Mouse (Mus musculus): ENCODE data around the gene Prpf3. TPM values are rescaled to one million over a fixed set of nuclear protein-coding genes. Genes with fewer than 3 reads are reported as not detected.

The Prpf3 gene
- polyA plus RNA-seq, 1 experiment from 2014 or later, result 22.7 TPM

- H3K4me1 ChIP-seq (replicated peaks), result no peaks in the 10 kb centered on the region
- ATAC-seq (ENCODE audit: insufficient read depth), result no peak
- no peak overlapping the region for H3K4me2 ChIP-seq
- H3K27me3 ChIP-seq, result no peaks in the 10 kb centered on the region
- no peak overlapping the region for H3K9ac ChIP-seq
- H3K36me3 ChIP-seq (replicated peaks), result peaks cover 67% of the 10 kb centered on the region
- 90% methylated on average over 4 of the region's 4 CpGs for WGBS (ENCODE audit: insufficient replicate concordance)
- H3K4me3 ChIP-seq (replicated peaks), result no peak overlapping the region
- no peak overlapping the region for H3K27ac ChIP-seq (replicated peaks)
- H3K9me3 ChIP-seq (replicated peaks), result no peaks in the 10 kb centered on the region
These were observed 70.2 kb downstream of the Prpf3 start for GRCm38 (mm10) chr3:95785501-95785900.

Other genes starting within 250 kb of the Prpf3 start
- 32.7 and 35.9 TPM in 2 replicates for gene Ensa, start 230.9 kb downstream of the Prpf3 start, polyA plus RNA-seq (2015; fragmentation: Nextera tagmentation; extraction: Ambion mirVana)
- gene Mcl1, start 197.1 kb downstream of the Prpf3 start, polyA plus RNA-seq (2015; fragmentation: Nextera tagmentation; extraction: Ambion mirVana), result 34.8 and 39.0 TPM in 2 replicates
- gene Adamtsl4, start 168.0 kb downstream of the Prpf3 start, polyA plus RNA-seq (2015; fragmentation: Nextera tagmentation; extraction: Ambion mirVana), result 0.79 and 1.0 TPM in 2 replicates
- gene Ecm1, start 116.3 kb downstream of the Prpf3 start, polyA plus RNA-seq (2015; fragmentation: Nextera tagmentation; extraction: Ambion mirVana), result 17.4 and 18.2 TPM in 2 replicates
- 33.8 and 38.0 TPM in 2 replicates for gene Tars2, start 95.7 kb downstream of the Prpf3 start, polyA plus RNA-seq (2015; fragmentation: Nextera tagmentation; extraction: Ambion mirVana)
- gene Rprd2, start 37.0 kb downstream of the Prpf3 start, polyA plus RNA-seq (2015; fragmentation: Nextera tagmentation; extraction: Ambion mirVana), result 6.5 and 6.8 TPM in 2 replicates
- gene Mrps21, start 15.6 kb upstream of the Prpf3 start, polyA plus RNA-seq (2015; fragmentation: Nextera tagmentation; extraction: Ambion mirVana), result 141 and 166 TPM in 2 replicates
- gene Ciart, start 26.4 kb upstream of the Prpf3 start, polyA plus RNA-seq (2015; fragmentation: Nextera tagmentation; extraction: Ambion mirVana), result 1.2 and 1.4 TPM in 2 replicates
- gene BC028528, start 36.1 kb upstream of the Prpf3 start, polyA plus RNA-seq (2015; fragmentation: Nextera tagmentation; extraction: Ambion mirVana), result 6.6 and 7.0 TPM in 2 replicates
- 11.8 and 13.3 TPM in 2 replicates for gene Aph1a, start 38.1 kb upstream of the Prpf3 start, polyA plus RNA-seq (2015; fragmentation: Nextera tagmentation; extraction: Ambion mirVana)
- 11.8 and 15.6 TPM in 2 replicates for gene Car14, start 48.8 kb upstream of the Prpf3 start, polyA plus RNA-seq (2015; fragmentation: Nextera tagmentation; extraction: Ambion mirVana)
- gene Anp32e, start 73.4 kb upstream of the Prpf3 start, polyA plus RNA-seq (2015; fragmentation: Nextera tagmentation; extraction: Ambion mirVana), result 117 and 129 TPM in 2 replicates
- 5.9 and 6.6 TPM in 2 replicates for gene Plekho1, start 140.1 kb upstream of the Prpf3 start, polyA plus RNA-seq (2015; fragmentation: Nextera tagmentation; extraction: Ambion mirVana)
- gene Vps45, start 202.6 kb upstream of the Prpf3 start, polyA plus RNA-seq (2015; fragmentation: Nextera tagmentation; extraction: Ambion mirVana), result 12.6 and 14.1 TPM in 2 replicates
- gene Otud7b, start 248.6 kb upstream of the Prpf3 start, polyA plus RNA-seq (2015; fragmentation: Nextera tagmentation; extraction: Ambion mirVana), result 10.3 and 12.0 TPM in 2 replicates